ENCODE assay signal across 1 mouse cellular context in genomic region chr10:24131451-24132262, GRCm38 (mm10).
TF ChIP-seq lines count a peak whose summit lies in the region.

No protein-coding gene starts in this region.

TF ChIP-seq in MEL, 35 proteins besides CTCF, POLR2A, EP300 and RAD21:
- TF ChIP-seq BHLHE40 (IDR thresholded peaks at IDR 0.05; ENCODE audit: borderline replicate concordance, low read depth, low read length) (no peak), GATA1 (IDR thresholded peaks at IDR 0.05; ENCODE audit: low read depth, low read length) (0 out of 2 replicates have a peak, but pooled peaks have one; percentile 13), NELFE (IDR thresholded peaks at IDR 0.05; ENCODE audit: low read depth, low read length) (no peak; the same call in 1 of the 2 replicates), MYC (IDR thresholded peaks at IDR 0.05; ENCODE audit: low read depth, low read length) (0 out of 2 replicates have a peak, but pooled peaks have one; percentile 22), MXI1 (IDR thresholded peaks at IDR 0.05; ENCODE audit: low read depth, low read length) (no peak; the same call in 1 of the 2 replicates), ZC3H11A (IDR thresholded peaks at IDR 0.05; ENCODE audit: low read depth, low read length) (peak; percentile 73), CHD1 (IDR thresholded peaks at IDR 0.05; ENCODE audit: low read depth, low read length) (0 out of 2 replicates have a peak, but pooled peaks have one; percentile 83), POLR2AphosphoS2 (IDR thresholded peaks at IDR 0.05; ENCODE audit: low read length) (no peak; the same call in 1 of the 2 replicates), SIN3A (IDR thresholded peaks at IDR 0.05; ENCODE audit: low read length) (peak; percentile 78), TBP (IDR thresholded peaks at IDR 0.05; ENCODE audit: low read depth, low read length) (peak; percentile 23; the same call in 1 of the 2 replicates), USF2 (IDR thresholded peaks at IDR 0.05; ENCODE audit: borderline replicate concordance in 1 of 2, insufficient read depth in 1 of 2, low read depth in 1 of 2, low read length in 2 of 2) (no peak), NRF1 (IDR thresholded peaks at IDR 0.05; ENCODE audit: insufficient read depth, low read depth, low read length, poor library complexity, severe bottlenecking) (no peak), SMC3 (IDR thresholded peaks at IDR 0.05; ENCODE audit: low read depth, low read length) (peak; percentile 67), ELF1 (IDR thresholded peaks at IDR 0.05; ENCODE audit: low read depth, low read length) (no peak), HCFC1 (IDR thresholded peaks at IDR 0.05; ENCODE audit: low read depth, low read length) (peak; percentile 42; the same call in 1 of the 2 replicates)
TF ChIP-seq in MEL: peak in this region for 8.
